Mouse (Mus musculus) brain, embryonic 14.5 days (tissue): ENCODE measurements around the gene Ttc39d.

Source experiments
- CTCF ChIP-seq: fragments of 200-500 bp; IDR thresholded peaks from 2 replicates; pipeline ENCODE4 v1.5.1; 2012; ENCODE audit warnings: inconsistent platforms, mild to moderate bottlenecking, moderate library complexity, borderline replicate concordance; ENCODE audit not compliant: insufficient read depth, insufficient read length; ENCODE audit errors: extremely low read depth
- POLR2A ChIP-seq: fragments of 200-500 bp; IDR thresholded peaks from 2 replicates; pipeline ENCODE4 v1.6.1; 2012; ENCODE audit warnings: mild to moderate bottlenecking, inconsistent platforms, borderline replicate concordance; ENCODE audit not compliant: poor library complexity, insufficient read depth, insufficient read length, severe bottlenecking; ENCODE audit errors: extremely low read depth

GRCm38 (mm10) chr17:80223829-80224228, 16.6 kb downstream of the Ttc39d start:
- no peak for TF ChIP-seq CTCF
- no peak for TF ChIP-seq POLR2A
